Comparison of ENCODE assay signal across 21 mouse cellular contexts in genomic region chr1:91678789-91679188, GRCm38 (mm10).
"Had no signal": no experiment of that assay in that cellular context is flagged by ENCODE, and none has a peak within 500 bp of the region (broad histone marks: within the 10 kb centered on the region; RNA-seq: fewer than 3 reads in every experiment).

No protein-coding gene starts in this region.

- H3K4me2 ChIP-seq: kidney, embryonic 15.5 days; limb, embryonic 13.5 days; liver, embryonic 13.5 days; midbrain, embryonic 13.5 days; neural tube, embryonic 13.5 days; stomach, embryonic 15.5 days had no signal

- H3K9ac ChIP-seq: kidney, embryonic 15.5 days; limb, embryonic 13.5 days; liver, embryonic 13.5 days; midbrain, embryonic 13.5 days; neural tube, embryonic 13.5 days; stomach, embryonic 15.5 days had no signal

- DNase-seq: kidney, adult 11 months; kidney, adult 8-10 months; kidney, postnatal 14 days; kidney, postnatal 4 days; liver, embryonic 13.5 days; lung, adult 2 months; lung, postnatal 36 days; retina, postnatal 1 day; right cerebral cortex, postnatal 25 days; spleen, adult 18-20 months had no signal

- H3K36me3 ChIP-seq: kidney, embryonic 15.5 days; limb, embryonic 10.5 days; limb, embryonic 13.5 days; liver, embryonic 13.5 days; midbrain, embryonic 10.5 days; midbrain, embryonic 13.5 days; neural tube, embryonic 13.5 days; stomach, embryonic 15.5 days had no signal

- H3K4me1 ChIP-seq: limb, embryonic 13.5 days; liver, embryonic 13.5 days; midbrain, embryonic 10.5 days; midbrain, embryonic 13.5 days; neural tube, embryonic 13.5 days; stomach, embryonic 15.5 days had no signal

- H3K27ac ChIP-seq: kidney, embryonic 15.5 days; limb, embryonic 10.5 days; limb, embryonic 13.5 days; liver, embryonic 13.5 days; midbrain, embryonic 10.5 days; midbrain, embryonic 13.5 days; neural tube, embryonic 13.5 days; stomach, embryonic 15.5 days had no signal

- H3K27me3 ChIP-seq: kidney, embryonic 15.5 days; limb, embryonic 13.5 days; liver, embryonic 13.5 days; midbrain, embryonic 13.5 days; neural tube, embryonic 13.5 days; stomach, embryonic 15.5 days had no signal

- H3K9me3 ChIP-seq: kidney, embryonic 15.5 days; limb, embryonic 10.5 days; liver, embryonic 13.5 days; midbrain, embryonic 10.5 days; neural tube, embryonic 13.5 days; stomach, embryonic 15.5 days had no signal

- H3K4me3 ChIP-seq: kidney, embryonic 15.5 days; limb, embryonic 10.5 days; limb, embryonic 13.5 days; liver, embryonic 13.5 days; megakaryocyte, embryonic 14.5 days; midbrain, embryonic 10.5 days; midbrain, embryonic 13.5 days; myocyte; neural tube, embryonic 13.5 days; stomach, embryonic 15.5 days had no signal

- ATAC-seq: lung, postnatal 0 days; midbrain, embryonic 13.5 days; midbrain, embryonic 16.5 days had no signal
